Mouse (Mus musculus): ENCODE measurements around the gene Cd2bp2. TPM values are rescaled to one million over a fixed set of nuclear protein-coding genes. Genes with fewer than 3 reads are reported as not detected.
"Not testable (repeated sequence)": the region's sequence is repeated elsewhere in the genome, so short reads cannot be mapped to it uniquely, and the experiment has no call there.

The Cd2bp2 gene
- polyA plus RNA-seq, 1 experiment from 2014 or later, result 91.5 TPM

DNA sequence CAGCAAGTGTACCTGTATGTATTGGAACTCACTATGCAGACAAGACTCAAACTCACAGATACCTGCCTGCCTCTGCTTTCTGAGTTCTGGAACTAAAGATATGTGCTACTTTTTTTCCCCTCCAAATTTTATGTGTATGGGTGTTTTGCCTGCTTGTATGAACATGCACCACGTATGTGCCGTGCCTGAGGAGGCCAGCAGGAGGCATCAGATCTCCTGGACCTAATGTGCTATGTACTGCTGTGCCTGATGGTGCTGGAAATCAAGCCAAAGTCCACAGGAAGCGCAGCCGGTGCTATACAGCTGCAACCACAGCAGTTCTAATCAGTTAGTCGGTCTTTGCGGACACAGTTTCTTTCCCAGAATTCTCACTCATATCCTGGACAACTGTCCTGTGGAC lies 12.0 kb downstream of the Cd2bp2 start:
- Histone ChIP-seq H3K27me3 (no peaks in the 10 kb centered on the region), H3K9ac (replicated peaks) (no peak overlapping the region), H3K4me1 (no peaks in the 10 kb centered on the region), H3K9me3 (no peaks in the 10 kb centered on the region), H3K36me3 (no peaks in the 10 kb centered on the region), H3K4me2 (replicated peaks) (no peak overlapping the region), H3K27ac (replicated peaks) (no peak overlapping the region), H3K4me3 (no peak overlapping the region)
- WGBS, result 68% methylated on average over 6 of the region's 6 CpGs
- no peak for ATAC-seq (replicated peaks)

- ATAC-seq (replicated peaks), result no peak
- 91% methylated on average over 8 of the region's 8 CpGs for WGBS
Observed at GRCm38 (mm10) chr7:127183345-127183744, 12.5 kb downstream of the Cd2bp2 start.

GRCm38 (mm10) chr7:127181724-127182123 lies 14.1 kb downstream of the Cd2bp2 start:
- 34% methylated on average over 3 of the region's 3 CpGs for WGBS
- not testable (repeated sequence) for H3K27ac ChIP-seq (replicated peaks); H3K36me3 ChIP-seq; H3K27me3 ChIP-seq; H3K9me3 ChIP-seq; H3K4me3 ChIP-seq; H3K9ac ChIP-seq (replicated peaks); H3K4me2 ChIP-seq (replicated peaks); H3K4me1 ChIP-seq; ATAC-seq (replicated peaks)

More at GRCm38 (mm10) chr7:127183345-127183744, 12.5 kb downstream of the Cd2bp2 start:
- no peaks in the 10 kb centered on the region for H3K27me3 ChIP-seq
- H3K9ac ChIP-seq (replicated peaks), result no peak overlapping the region
- no peaks in the 10 kb centered on the region for H3K9me3 ChIP-seq
- no peaks in the 10 kb centered on the region for H3K36me3 ChIP-seq
- no peak overlapping the region for H3K4me3 ChIP-seq
- no peak overlapping the region for H3K27ac ChIP-seq (replicated peaks)
- H3K4me1 ChIP-seq, result no peaks in the 10 kb centered on the region
- no peak overlapping the region for H3K4me2 ChIP-seq (replicated peaks)

DNA sequence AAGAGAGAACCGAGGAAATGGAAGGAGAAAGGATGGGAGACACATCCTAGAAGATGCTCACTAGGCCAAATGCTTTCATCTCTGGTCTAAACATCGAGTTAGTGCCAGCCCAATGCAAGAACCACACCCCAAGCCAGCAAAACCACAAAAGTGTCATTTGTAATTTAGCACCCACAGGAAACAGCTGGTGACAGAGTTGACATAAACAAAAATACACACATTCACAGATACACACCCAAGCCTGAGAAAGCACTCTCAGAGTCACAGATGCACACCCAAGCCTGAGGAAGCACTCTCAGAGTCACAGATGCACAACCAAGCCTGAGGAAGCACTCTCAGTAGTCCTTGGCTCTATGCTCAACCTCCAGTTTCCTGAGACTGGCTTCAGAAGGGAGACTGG lies 15.1 kb downstream of the Cd2bp2 start:
- Histone ChIP-seq H3K9ac (replicated peaks) (no peak overlapping the region), H3K27me3 (no peaks in the 10 kb centered on the region), H3K36me3 (no peaks in the 10 kb centered on the region), H3K27ac (replicated peaks) (no peak overlapping the region), H3K4me1 (no peaks in the 10 kb centered on the region), H3K4me2 (replicated peaks) (no peak overlapping the region), H3K4me3 (no peak overlapping the region), H3K9me3 (no peaks in the 10 kb centered on the region)
- 68% methylated on average over 2 of the region's 2 CpGs for WGBS
- ATAC-seq (replicated peaks), result no peak

DNA sequence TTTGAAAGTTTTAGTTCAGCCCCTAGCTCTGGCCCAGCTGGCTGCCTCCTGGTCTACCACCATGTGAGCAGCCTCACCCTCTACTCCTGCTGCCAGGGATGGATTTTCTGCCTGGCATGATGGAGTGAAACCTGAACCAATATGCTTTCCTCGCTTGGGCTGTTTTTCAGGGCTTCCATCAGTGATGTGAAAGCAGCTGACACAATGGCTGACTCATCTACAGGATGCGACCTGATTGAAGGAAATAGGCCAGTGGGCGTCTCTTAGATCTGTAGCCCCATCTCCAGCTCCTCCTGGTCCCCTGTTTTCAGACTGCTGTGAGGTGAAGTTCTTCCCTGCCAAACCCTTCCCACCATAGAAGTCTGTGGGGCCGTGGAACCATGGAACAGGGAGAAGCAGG lies 18.9 kb downstream of the Cd2bp2 start:
- Histone ChIP-seq H3K9me3 (no peaks in the 10 kb centered on the region), H3K4me2 (replicated peaks) (no peak overlapping the region), H3K4me3 (no peak overlapping the region), H3K27me3 (no peaks in the 10 kb centered on the region), H3K4me1 (no peaks in the 10 kb centered on the region), H3K9ac (replicated peaks) (no peak overlapping the region), H3K27ac (replicated peaks) (no peak overlapping the region), H3K36me3 (no peaks in the 10 kb centered on the region)
- ATAC-seq (replicated peaks), result no peak
- 78% methylated on average over 4 of the region's 4 CpGs for WGBS

- Histone ChIP-seq H3K4me2 (replicated peaks) (no peak overlapping the region), H3K4me3 (no peak overlapping the region), H3K27me3 (no peaks in the 10 kb centered on the region), H3K36me3 (no peaks in the 10 kb centered on the region), H3K9ac (replicated peaks) (no peak overlapping the region), H3K27ac (replicated peaks) (no peak overlapping the region), H3K9me3 (no peaks in the 10 kb centered on the region), H3K4me1 (no peaks in the 10 kb centered on the region)
- ATAC-seq (replicated peaks), result no peak
- 89% methylated on average over 5 of the region's 5 CpGs for WGBS
Observed at GRCm38 (mm10) chr7:127166501-127166900, 29.3 kb downstream of the Cd2bp2 start.

DNA sequence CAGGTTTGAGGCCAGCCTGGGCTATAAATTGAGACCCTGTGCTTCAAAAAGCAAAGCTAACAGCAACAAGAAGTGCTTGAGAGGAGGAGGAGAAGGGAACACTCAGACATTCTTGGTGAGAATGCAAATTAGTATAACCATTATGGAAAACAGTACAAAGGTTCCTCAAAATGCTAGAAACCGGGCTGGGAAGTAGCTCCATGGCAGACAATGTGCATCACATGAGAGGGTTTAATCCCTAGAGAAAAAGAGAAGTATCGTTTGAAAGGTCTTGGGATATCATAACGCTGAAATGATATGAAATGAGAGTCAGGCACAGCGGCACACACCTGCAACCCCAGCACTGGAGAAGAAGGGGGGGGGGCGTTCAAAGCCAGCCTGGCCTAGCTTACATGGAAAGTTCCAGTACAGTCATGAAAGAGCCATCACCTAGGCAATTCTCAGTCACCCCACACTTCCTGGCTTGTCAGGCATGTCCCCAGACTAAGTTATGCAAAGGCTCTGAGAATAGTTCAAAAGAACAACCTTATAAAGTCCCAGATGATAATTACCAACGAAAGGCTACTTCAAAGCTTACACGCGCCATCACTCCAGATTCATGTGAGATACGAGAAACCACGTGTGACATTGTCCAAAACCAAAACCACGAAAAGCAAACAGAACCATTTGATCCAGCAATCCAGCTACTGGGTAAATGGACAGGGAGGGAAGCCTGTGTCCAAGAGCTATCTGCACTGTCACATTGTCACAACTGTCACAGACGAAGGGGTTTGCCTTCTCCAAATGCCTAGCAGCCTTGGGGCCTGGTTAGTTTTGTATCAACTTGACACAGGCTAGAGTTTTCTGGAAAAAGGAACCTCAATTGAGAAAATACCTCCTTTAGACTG lies 30.0 kb downstream of the Cd2bp2 start:
- 81% methylated on average over 12 of the region's 12 CpGs for WGBS
- no peak for ATAC-seq (replicated peaks)
- H3K27ac ChIP-seq (replicated peaks), result no peak overlapping the region
- no peaks in the 10 kb centered on the region for H3K27me3 ChIP-seq
- H3K4me2 ChIP-seq (replicated peaks), result no peak overlapping the region
- H3K9ac ChIP-seq (replicated peaks), result no peak overlapping the region
- no peaks in the 10 kb centered on the region for H3K36me3 ChIP-seq
- no peak overlapping the region for H3K4me3 ChIP-seq
- no peaks in the 10 kb centered on the region for H3K4me1 ChIP-seq
- H3K9me3 ChIP-seq, result no peaks in the 10 kb centered on the region

GRCm38 (mm10) chr7:127164002-127164401 lies 31.8 kb downstream of the Cd2bp2 start:
- Histone ChIP-seq H3K27ac (replicated peaks) (no peak overlapping the region), H3K9me3 (no peaks in the 10 kb centered on the region), H3K36me3 (no peaks in the 10 kb centered on the region), H3K4me1 (no peaks in the 10 kb centered on the region), H3K9ac (replicated peaks) (no peak overlapping the region), H3K27me3 (no peaks in the 10 kb centered on the region), H3K4me3 (no peak overlapping the region), H3K4me2 (replicated peaks) (no peak overlapping the region)
- ATAC-seq (replicated peaks), result no peak
- 83% methylated on average over 4 of the region's 4 CpGs for WGBS

- H3K9me3 ChIP-seq, result no peaks in the 10 kb centered on the region
- H3K4me1 ChIP-seq, result no peaks in the 10 kb centered on the region
- 83% methylated on average over 5 of the region's 5 CpGs for WGBS
- H3K4me3 ChIP-seq, result no peak overlapping the region
- no peak for ATAC-seq (replicated peaks)
- no peaks in the 10 kb centered on the region for H3K36me3 ChIP-seq
- H3K27me3 ChIP-seq, result no peaks in the 10 kb centered on the region
- H3K27ac ChIP-seq (replicated peaks), result no peak overlapping the region
- no peak overlapping the region for H3K4me2 ChIP-seq (replicated peaks)
- H3K9ac ChIP-seq (replicated peaks), result no peak overlapping the region
Observed at GRCm38 (mm10) chr7:127162546-127162945, 33.3 kb downstream of the Cd2bp2 start.

DNA sequence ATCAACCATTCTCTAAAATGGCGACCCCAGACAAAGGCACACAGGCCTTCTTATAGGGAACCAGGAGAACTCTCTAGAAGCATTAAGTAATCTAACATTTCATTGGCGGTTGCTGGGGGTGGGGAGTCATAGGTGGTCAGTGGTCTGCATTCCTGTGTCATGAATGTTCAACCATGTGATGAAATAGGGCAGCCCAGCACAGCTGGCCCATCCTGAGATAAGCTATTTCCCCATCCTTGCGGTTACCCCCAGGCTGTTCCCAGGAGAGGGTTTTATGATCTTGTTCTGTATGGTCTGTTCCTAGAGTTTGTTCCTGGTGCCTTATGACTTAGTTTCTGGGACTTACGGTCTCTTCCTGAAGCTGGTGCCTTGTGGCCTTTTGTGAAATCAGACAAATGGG lies 38.3 kb downstream of the Cd2bp2 start:
- no peak overlapping the region for H3K4me3 ChIP-seq
- no peaks in the 10 kb centered on the region for H3K4me1 ChIP-seq
- 84% methylated on average over 4 of the region's 4 CpGs for WGBS
- no peak for ATAC-seq (replicated peaks)
- no peaks in the 10 kb centered on the region for H3K36me3 ChIP-seq
- H3K9ac ChIP-seq (replicated peaks), result no peak overlapping the region
- H3K9me3 ChIP-seq, result no peaks in the 10 kb centered on the region
- H3K27ac ChIP-seq (replicated peaks), result no peak overlapping the region
- H3K27me3 ChIP-seq, result no peaks in the 10 kb centered on the region
- H3K4me2 ChIP-seq (replicated peaks), result no peak overlapping the region

DNA sequence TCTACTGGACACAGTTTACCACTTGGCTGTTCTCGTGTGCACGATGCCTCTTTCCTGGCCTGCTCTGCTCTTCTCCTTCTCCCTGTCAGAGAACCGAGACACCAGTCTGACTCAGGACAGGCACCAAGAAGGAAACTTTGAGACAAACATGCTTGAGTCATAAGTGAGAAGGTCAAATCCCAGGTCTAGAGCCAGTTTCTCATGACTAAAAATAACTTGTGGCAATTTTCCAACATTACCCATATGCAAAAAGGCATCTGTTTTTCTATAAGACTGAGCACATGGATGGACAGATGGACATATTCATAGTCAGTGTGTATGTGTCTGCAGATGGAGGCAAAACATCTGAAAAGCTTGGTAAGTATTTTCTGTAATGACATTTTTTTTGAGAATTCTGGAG lies 42.4 kb downstream of the Cd2bp2 start:
- Histone ChIP-seq H3K36me3 (no peaks in the 10 kb centered on the region), H3K4me3 (no peak overlapping the region), H3K27me3 (no peaks in the 10 kb centered on the region), H3K27ac (replicated peaks) (no peak overlapping the region), H3K4me1 (no peaks in the 10 kb centered on the region), H3K4me2 (replicated peaks) (no peak overlapping the region), H3K9me3 (no peaks in the 10 kb centered on the region), H3K9ac (replicated peaks) (no peak overlapping the region)
- no peak for ATAC-seq (replicated peaks)
- 97% methylated on average over 3 of the region's 3 CpGs for WGBS

DNA sequence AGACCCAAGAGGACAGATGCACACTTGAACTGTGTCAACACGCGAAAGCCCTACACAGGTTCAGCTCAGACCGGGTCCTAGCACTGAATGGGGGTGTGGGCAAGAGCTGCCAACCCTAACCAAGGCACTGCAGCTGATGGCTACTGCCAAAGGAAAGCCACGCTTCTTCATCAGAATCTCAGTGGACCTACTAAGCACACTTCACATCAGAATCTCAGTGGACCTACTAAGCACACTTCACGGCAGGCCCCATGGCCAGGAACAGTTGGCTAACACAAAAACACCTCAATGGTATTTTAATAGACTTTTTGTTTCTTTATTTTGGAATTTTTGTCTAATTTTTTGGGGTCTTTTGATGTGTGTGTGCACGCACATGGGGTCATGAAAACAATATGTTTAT lies 43.4 kb downstream of the Cd2bp2 start:
- Histone ChIP-seq H3K27me3 (no peaks in the 10 kb centered on the region), H3K4me3 (no peak overlapping the region), H3K4me1 (no peaks in the 10 kb centered on the region), H3K9me3 (no peaks in the 10 kb centered on the region), H3K36me3 (no peaks in the 10 kb centered on the region), H3K27ac (replicated peaks) (no peak overlapping the region), H3K9ac (replicated peaks) (no peak overlapping the region), H3K4me2 (replicated peaks) (no peak overlapping the region)
- 85% methylated on average over 6 of the region's 6 CpGs for WGBS
- no peak for ATAC-seq (replicated peaks)

DNA sequence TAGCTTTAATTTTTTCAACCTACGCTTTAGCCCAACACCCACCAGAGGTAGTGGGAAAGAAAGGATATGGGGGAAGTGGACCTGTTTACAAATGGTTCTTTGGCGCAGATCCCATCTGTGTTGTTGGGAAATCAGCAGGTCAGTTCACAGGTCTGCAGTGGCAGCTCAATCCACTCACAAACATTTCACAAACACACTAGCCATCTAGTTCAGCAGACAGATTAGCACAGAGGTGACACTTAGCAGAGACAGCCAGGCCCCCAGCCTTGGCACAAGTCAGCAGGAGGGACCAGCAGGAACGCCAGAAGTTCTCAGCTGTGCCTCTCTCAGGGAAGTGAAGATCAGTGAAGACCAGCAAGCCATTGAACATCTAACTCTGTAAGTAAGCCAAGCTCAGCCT lies 47.9 kb downstream of the Cd2bp2 start:
- no peak for ATAC-seq (replicated peaks)
- no peaks in the 10 kb centered on the region for H3K9me3 ChIP-seq
- WGBS, result 77% methylated on average over 3 of the region's 3 CpGs

More for the DNA sequence above, 47.9 kb downstream of the Cd2bp2 start:
- Histone ChIP-seq H3K4me2 (replicated peaks) (no peak overlapping the region), H3K36me3 (no peaks in the 10 kb centered on the region), H3K4me3 (no peak overlapping the region), H3K9ac (replicated peaks) (no peak overlapping the region), H3K27me3 (no peaks in the 10 kb centered on the region), H3K4me1 (no peaks in the 10 kb centered on the region), H3K27ac (replicated peaks) (no peak overlapping the region)

All from forebrain, embryonic 15.5 days (tissue).